Comparison of ENCODE assay signal across 14 mouse cellular contexts in genomic region chr6:101263544-101263943, GRCm38 (mm10).
A peak's percentile ranks its signal among the peaks of the same experiment; 100 is the strongest.
DNase-seq lines count a peak whose midpoint lies in the region; ATAC-seq lines count a peak whose summit lies in the region.
"Had no signal": no experiment of that assay in that cellular context is flagged by ENCODE, and none has a peak within 500 bp of the region (broad histone marks: within the 10 kb centered on the region; RNA-seq: fewer than 3 reads in every experiment).

No protein-coding gene starts in this region.

- no peak overlapping the region for H3K4me2 ChIP-seq in midbrain, embryonic 11.5 days
- no peak overlapping the region for H3K4me2 ChIP-seq in intestine, embryonic 15.5 days (replicated peaks)

- DNase-seq in layer of hippocampus, adult 9-11 months: peak; percentile 26
- no peak for DNase-seq in layer of hippocampus, postnatal 10 days (ENCODE audit: low spot score in 2 of 2)
- DNase-seq in forelimb bud, embryonic 11.5 days (ENCODE audit: low read depth, low spot score): peak; percentile 69
- DNase-seq in midbrain, embryonic 11.5 days (ENCODE audit: low spot score, missing footprints): no peak
- DNase-seq in telencephalon, adult 2 months (ENCODE audit: low read depth, low spot score): peak; percentile 38
- DNase-seq in right cerebral cortex, adult 18-20 months: no peak
- no peak for DNase-seq in cerebellum, postnatal 25 days
- DNase-seq: adrenal gland, postnatal 10 days; cerebellum, adult 11 months; layer of hippocampus, postnatal 36 days had no signal

- 0 out of 2 replicates have a peak, but pooled peaks cover 2% of the 10 kb centered on the region for H3K27me3 ChIP-seq in midbrain, embryonic 11.5 days (ENCODE audit: control insufficient read depth, insufficient read depth, low read length)
- H3K27me3 ChIP-seq in intestine, embryonic 15.5 days (replicated peaks): no peaks in the 10 kb centered on the region

- H3K36me3 ChIP-seq in midbrain, embryonic 11.5 days (ENCODE audit: control insufficient read depth, insufficient read depth, low read length): no peaks in the 10 kb centered on the region
- no peaks in the 10 kb centered on the region for H3K36me3 ChIP-seq in intestine, embryonic 15.5 days

- H3K4me1 ChIP-seq in midbrain, embryonic 11.5 days (ENCODE audit: control insufficient read depth, insufficient read depth, low read length): peaks cover 27% of the 10 kb centered on the region
- 0 out of 2 replicates have a peak, but pooled peaks cover 15% of the 10 kb centered on the region for H3K4me1 ChIP-seq in intestine, embryonic 15.5 days (replicated peaks)

- no peaks in the 10 kb centered on the region for H3K9me3 ChIP-seq in midbrain, embryonic 11.5 days (ENCODE audit: control insufficient read depth, low read length)
- no peaks in the 10 kb centered on the region for H3K9me3 ChIP-seq in intestine, embryonic 15.5 days

- no peak overlapping the region for H3K27ac ChIP-seq in midbrain, embryonic 11.5 days (ENCODE audit: low read depth, low read length)
- no peak overlapping the region for H3K27ac ChIP-seq in intestine, embryonic 15.5 days
- H3K27ac ChIP-seq: kidney, postnatal 0 days; liver, embryonic 14.5 days; macrophage had no signal

- peak; percentile 63 for ATAC-seq in midbrain, embryonic 11.5 days (ENCODE audit: low FRiP score)
- no peak for ATAC-seq in intestine, embryonic 15.5 days

- H3K4me3 ChIP-seq in midbrain, embryonic 11.5 days (ENCODE audit: low read depth, low read length): no peak overlapping the region
- no peak overlapping the region for H3K4me3 ChIP-seq in intestine, embryonic 15.5 days (replicated peaks)

- H3K9ac ChIP-seq in midbrain, embryonic 11.5 days (ENCODE audit: low read length): no peak overlapping the region
- H3K9ac ChIP-seq in intestine, embryonic 15.5 days: no peak overlapping the region
- H3K9ac ChIP-seq: liver, embryonic 14.5 days had no signal

- WGBS in midbrain, embryonic 11.5 days: 8% methylated on average over 4 of the region's 4 CpGs
- 37% methylated on average over 4 of the region's 4 CpGs for WGBS in intestine, embryonic 15.5 days

Comparison
In these comparisons a context has a peak if more than half of its experiments do, and no peak if none do; other contexts are left out.
1. DNase-seq: peak in layer of hippocampus, adult 9-11 months (single experiment), forelimb bud, embryonic 11.5 days (single experiment) and telencephalon, adult 2 months (single experiment); none in layer of hippocampus, postnatal 10 days (0 of 2), midbrain, embryonic 11.5 days (single experiment), right cerebral cortex, adult 18-20 months (single experiment) and cerebellum, postnatal 25 days (0 of 2).